Mouse (Mus musculus) liver, adult 2 months (tissue): Measurements from ENCODE around the gene Serpina10. TPM values are rescaled to one million over a fixed set of nuclear protein-coding genes. Genes with fewer than 3 reads are reported as not detected.
"Not testable (repeated sequence)": the region's sequence is repeated elsewhere in the genome, so short reads cannot be mapped to it uniquely, and the experiment has no call there.

Experiments used
- DNase-seq: peaks from one replicate; pipeline ENCODE4 v3.0.0-alpha.2; 2011; ENCODE audit warnings: low read depth, low spot score; ENCODE audit errors: extremely low read depth
- H3K27ac ChIP-seq: fragments of 200-500 bp; replicated peaks from 2 replicates; pipeline ENCODE4 v1.5.1; 2012; ENCODE audit warnings: low read depth, mild to moderate bottlenecking, control low read depth, inconsistent platforms, low read length; ENCODE audit not compliant: insufficient read depth
- H3K27me3 ChIP-seq: fragments of 200-500 bp; 2 replicates; pipeline ENCODE4 v1.6.1; 2012; ENCODE audit warnings: mild to moderate bottlenecking, moderate library complexity, low read length, inconsistent platforms; ENCODE audit not compliant: control insufficient read depth, insufficient read depth
- H3K36me3 ChIP-seq: fragments of 200-500 bp; 2 replicates; pipeline ENCODE4 v1.6.1; 2012; ENCODE audit warnings: low read length, inconsistent platforms; ENCODE audit not compliant: control insufficient read depth, insufficient read depth
- H3K4me1 ChIP-seq: fragments of 200-500 bp; 2 replicates; pipeline ENCODE4 v1.6.1; 2011; ENCODE audit warnings: low read length; ENCODE audit not compliant: control insufficient read depth, insufficient read depth
- H3K4me3 ChIP-seq: fragments of 200-500 bp; 2 replicates; pipeline ENCODE4 v1.5.1; 2011; ENCODE audit warnings: low read depth, mild to moderate bottlenecking, control low read depth, low read length, moderate library complexity; ENCODE audit not compliant: insufficient read depth
- H3K79me2 ChIP-seq: fragments of 200-500 bp; 2 replicates; pipeline ENCODE4 v1.6.1; 2012; ENCODE audit warnings: inconsistent platforms, mild to moderate bottlenecking, low read length, moderate library complexity; ENCODE audit not compliant: control insufficient read depth, insufficient read depth
- H3K9ac ChIP-seq: fragments of 200-500 bp; 2 replicates; pipeline ENCODE4 v1.6.1; 2012; ENCODE audit warnings: low read depth, mild to moderate bottlenecking, control low read depth, inconsistent platforms, low read length
- CTCF ChIP-seq: fragments of 200-500 bp; IDR thresholded peaks from 2 replicates; pipeline ENCODE4 v1.5.1; 2011; ENCODE audit warnings: low read depth, low read length, control low read depth
- POLR2A ChIP-seq: fragments of 200-500 bp; IDR thresholded peaks from 2 replicates; pipeline ENCODE4 v1.6.1; 2011; ENCODE audit warnings: low read length, control low read depth; ENCODE audit not compliant: insufficient read depth; ENCODE audit errors: extremely low read depth
- WGBS: fragments of 180-500 bp; shearing (Covaris S2); methylation state at CpG from one replicate; pipeline ENCODE4 v1.1.7; 2018; 5-methylcytosine and 5-hydroxymethylcytosine counted together
- polyA plus RNA-seq: library from polyadenylated mRNA; depleted of rRNA; stranded (reverse); fragments of >200 nt; gene quantifications from 2 replicates; pipeline ENCODE4 v1.2.3, GENCODE M21; 2012
- total RNA-seq: library from RNA; depleted of rRNA; stranded (reverse); fragments of >200 nt; gene quantifications from 2 replicates; pipeline ENCODE4 v1.2.3, GENCODE M21; 2014

Gene Serpina10
- total and polyA plus RNA-seq, 2 experiments = 74.7 to 204 TPM

- peaks cover 15% of the 10 kb centered on the region for H3K4me1 ChIP-seq
- peaks cover 54% of the 10 kb centered on the region for H3K36me3 ChIP-seq
- no peak overlapping the region for H3K9ac ChIP-seq
- H3K4me3 ChIP-seq = no peak overlapping the region
- 35% methylated on average over 1 of the region's 1 CpGs for WGBS
- H3K79me2 ChIP-seq = no peaks in the 10 kb centered on the region
- DNase-seq = peak; percentile 59
- H3K27me3 ChIP-seq = no peaks in the 10 kb centered on the region
- TF ChIP-seq CTCF = no peak
- TF ChIP-seq POLR2A = no peak
- H3K27ac ChIP-seq = peak overlapping the region; percentile 83
Observed at GRCm38 (mm10) chr12:103615141-103615540, 16.1 kb downstream of the Serpina10 start.

DNA sequence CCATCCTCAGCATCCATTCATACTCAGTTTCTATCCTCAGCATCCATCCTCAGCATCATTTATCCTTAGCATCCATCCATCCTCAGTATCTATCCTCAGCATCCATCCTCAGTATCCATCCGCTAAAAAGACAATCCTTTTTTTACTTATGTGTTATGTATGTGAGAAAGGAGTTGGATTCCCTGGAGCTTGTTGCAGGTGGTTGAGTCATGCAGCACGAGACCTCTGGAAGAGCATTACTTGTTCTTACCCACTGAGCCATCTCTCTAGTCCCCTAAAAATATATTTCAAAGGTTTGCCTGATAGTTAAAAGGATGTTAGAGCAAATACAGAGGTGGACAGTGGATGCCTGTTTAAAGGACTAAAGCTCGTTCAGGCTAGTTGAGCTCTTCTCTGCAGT lies 29.4 kb downstream of the Serpina10 start:
- no peaks in the 10 kb centered on the region for H3K27me3 ChIP-seq
- H3K9ac ChIP-seq = no peak overlapping the region
- TF ChIP-seq POLR2A (no peak), CTCF (no peak)
- DNase-seq = no peak
- H3K4me3 ChIP-seq = no peak overlapping the region
- 87% methylated on average over 3 of the region's 3 CpGs for WGBS
- no peaks in the 10 kb centered on the region for H3K79me2 ChIP-seq
- no peak overlapping the region for H3K27ac ChIP-seq
- H3K36me3 ChIP-seq = peaks cover 17% of the 10 kb centered on the region
- H3K4me1 ChIP-seq = peaks cover 7% of the 10 kb centered on the region; the same call in 1 of the 2 replicates

GRCm38 (mm10) chr12:103600364-103600763 lies 30.9 kb downstream of the Serpina10 start:
- Histone ChIP-seq H3K27ac (no peak overlapping the region), H3K36me3 (peaks cover 13% of the 10 kb centered on the region), H3K4me3 (no peak overlapping the region), H3K4me1 (peaks cover 7% of the 10 kb centered on the region; the same call in 1 of the 2 replicates), H3K9ac (no peak overlapping the region), H3K79me2 (no peaks in the 10 kb centered on the region), H3K27me3 (no peaks in the 10 kb centered on the region)
- DNase-seq = no peak
- TF ChIP-seq POLR2A (no peak), CTCF (no peak)
- WGBS = 73% methylated on average over 3 of the region's 3 CpGs

DNA sequence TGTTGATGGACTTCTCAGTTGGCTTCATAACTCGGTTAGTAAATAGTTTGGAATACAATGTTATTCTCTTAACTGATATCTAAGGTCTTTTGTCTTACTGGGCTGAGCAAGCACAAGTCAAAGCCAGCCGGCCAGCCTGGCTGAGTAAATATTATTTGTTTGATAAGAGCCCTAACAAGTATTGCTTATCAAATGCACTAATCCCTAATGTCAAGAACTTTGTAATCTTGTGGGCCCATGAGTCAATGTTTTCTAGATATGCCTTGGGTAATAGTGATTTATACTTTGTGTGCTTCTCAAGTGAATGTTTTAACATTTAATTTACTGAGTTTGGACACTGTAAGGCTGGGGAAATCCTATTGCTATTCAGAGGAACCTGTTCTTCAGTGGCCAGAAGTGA lies 32.8 kb downstream of the Serpina10 start:
- Histone ChIP-seq H3K27me3 (no peaks in the 10 kb centered on the region), H3K36me3 (peaks cover 3% of the 10 kb centered on the region; the same call in 1 of the 2 replicates), H3K4me1 (peaks cover 7% of the 10 kb centered on the region; the same call in 1 of the 2 replicates), H3K4me3 (no peak overlapping the region), H3K9ac (no peak overlapping the region), H3K27ac (no peak overlapping the region), H3K79me2 (no peaks in the 10 kb centered on the region)
- 6% methylated on average over 2 of the region's 2 CpGs for WGBS
- TF ChIP-seq POLR2A = no peak
- TF ChIP-seq CTCF = no peak
- peak; percentile 87 for DNase-seq

- 94% methylated on average over 8 of the region's 8 CpGs for WGBS
- Histone ChIP-seq H3K27me3 (no peaks in the 10 kb centered on the region), H3K4me1 (no peaks in the 10 kb centered on the region), H3K79me2 (no peaks in the 10 kb centered on the region), H3K36me3 (no peaks in the 10 kb centered on the region; the same call in 1 of the 2 replicates), H3K4me3 (no peak overlapping the region), H3K9ac (no peak overlapping the region), H3K27ac (no peak overlapping the region)
- no peak for DNase-seq
- no peak for TF ChIP-seq CTCF
- no peak for TF ChIP-seq POLR2A
Observed at GRCm38 (mm10) chr12:103583771-103584170, 47.5 kb downstream of the Serpina10 start.

DNA sequence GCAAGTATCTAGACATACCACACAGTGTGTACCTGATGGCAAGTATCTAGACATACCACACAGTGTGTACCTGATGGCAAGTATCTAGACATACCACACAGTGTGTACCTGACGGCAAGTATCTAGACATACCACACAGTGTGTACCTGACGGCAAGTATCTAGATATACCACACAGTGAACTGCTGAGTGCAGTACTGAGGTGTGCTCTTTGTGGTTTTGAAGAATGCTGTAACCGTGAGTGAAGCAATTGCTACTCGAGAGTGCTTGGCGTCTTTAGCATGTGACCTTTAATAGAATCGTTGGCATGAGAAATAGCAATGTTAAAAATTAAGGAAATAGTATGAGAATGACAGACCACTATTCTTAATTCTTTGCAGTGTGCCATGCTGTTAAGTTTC lies 53.1 kb downstream of the Serpina10 start:
- H3K4me3 ChIP-seq, H3K27ac ChIP-seq, H3K9ac ChIP-seq, H3K79me2 ChIP-seq, H3K4me1 ChIP-seq, H3K36me3 ChIP-seq, DNase-seq, H3K27me3 ChIP-seq: not testable (repeated sequence)
- WGBS = 95% methylated on average over 6 of the region's 6 CpGs
